Mouse (Mus musculus) kidney, postnatal 14 days (tissue): ENCODE measurements around the gene Isyna1.

Experiments used
- DNase-seq: peaks from one replicate; pipeline ENCODE4 v3.0.0; 2022; ENCODE audit warnings: mixed read lengths

Gene Isyna1

GRCm38 (mm10) chr8:70605871-70606779 lies 12.0 kb downstream of the Isyna1 start:
- no peak for DNase-seq

GRCm38 (mm10) chr8:70606780-70607602 lies 12.8 kb downstream of the Isyna1 start:
- peak; percentile 44 for DNase-seq

GRCm38 (mm10) chr8:70607603-70607897 lies 13.4 kb downstream of the Isyna1 start:
- DNase-seq, result no peak

GRCm38 (mm10) chr8:70607898-70608748 lies 13.9 kb downstream of the Isyna1 start:
- DNase-seq, result peak; percentile 72

GRCm38 (mm10) chr8:70608749-70609367 lies 14.7 kb downstream of the Isyna1 start, which contains the start of gene Ssbp4:
Gene Ssbp4 (minus strand): TSS chr8:70608872.
- no peak for DNase-seq

- DNase-seq, result peak; percentile 94
Measured at GRCm38 (mm10) chr8:70609368-70609848, 15.2 kb downstream of the Isyna1 start.

GRCm38 (mm10) chr8:70609849-70610795 lies 15.9 kb downstream of the Isyna1 start:
- peak; percentile 94 for DNase-seq

- peak; percentile 87 for DNase-seq
Measured at GRCm38 (mm10) chr8:70610796-70611771, 16.9 kb downstream of the Isyna1 start.

GRCm38 (mm10) chr8:70611849-70612248 lies 17.7 kb downstream of the Isyna1 start:
- DNase-seq, result peak; percentile 89

- DNase-seq, result no peak
Measured at GRCm38 (mm10) chr8:70613763-70614162, 19.6 kb downstream of the Isyna1 start.

GRCm38 (mm10) chr8:70614469-70614868 lies 20.3 kb downstream of the Isyna1 start:
- DNase-seq, result no peak

- no peak for DNase-seq
Measured at GRCm38 (mm10) chr8:70615281-70615680, 21.1 kb downstream of the Isyna1 start.

GRCm38 (mm10) chr8:70615894-70616293 lies 21.7 kb downstream of the Isyna1 start, which contains the start of gene Lrrc25:
Gene Lrrc25 (plus strand): TSS chr8:70616155.
- no peak for DNase-seq

- no peak for DNase-seq
Measured at GRCm38 (mm10) chr8:70616645-70617044, 22.5 kb downstream of the Isyna1 start.

- DNase-seq, result no peak
Measured at GRCm38 (mm10) chr8:70617985-70618384, 23.8 kb downstream of the Isyna1 start.

- DNase-seq, result no peak
Measured at GRCm38 (mm10) chr8:70618888-70619334, 24.7 kb downstream of the Isyna1 start.

GRCm38 (mm10) chr8:70622220-70622619 lies 28.0 kb downstream of the Isyna1 start:
- no peak for DNase-seq

- peak; percentile 74 for DNase-seq
Measured at GRCm38 (mm10) chr8:70625104-70625503, 30.9 kb downstream of the Isyna1 start.

- DNase-seq, result no peak
Measured at GRCm38 (mm10) chr8:70627041-70627440, 32.9 kb downstream of the Isyna1 start.
